Mouse (Mus musculus) cortical plate, adult 2 months (tissue): ENCODE results near the gene Mmp7.

ENCODE experiments used
- CTCF ChIP-seq: fragments of 200-500 bp; IDR thresholded peaks from 2 replicates; pipeline ENCODE4 v1.5.1; 2011; ENCODE audit warnings: mild to moderate bottlenecking, control low read depth, low read length; ENCODE audit not compliant: insufficient read depth; ENCODE audit errors: extremely low read depth
- POLR2A ChIP-seq: fragments of 200-500 bp; IDR thresholded peaks from 2 replicates; pipeline ENCODE4 v1.6.1; 2011; ENCODE audit warnings: mild to moderate bottlenecking, low read length, control low read depth; ENCODE audit not compliant: insufficient read depth; ENCODE audit errors: extremely low read depth

GRCm38 (mm10) chr9:7661371-7661770 lies 30.5 kb upstream of the Mmp7 start:
- TF ChIP-seq CTCF, result no peak
- TF ChIP-seq POLR2A, result no peak
